Mouse (Mus musculus): ENCODE data around the gene Prkci. TPM values are rescaled to one million over a fixed set of nuclear protein-coding genes. Genes with fewer than 3 reads are reported as not detected.

Prkci gene
- polyA plus RNA-seq, 1 experiment: 19.8 TPM

GRCm38 (mm10) chr3:31037851-31038250 lies 42.3 kb downstream of the Prkci start:
- TF ChIP-seq POLR2A (IDR thresholded peaks at IDR 0.05; ENCODE audit: borderline replicate concordance, low read depth, low read length): no peak
- TF ChIP-seq CTCF (IDR thresholded peaks at IDR 0.05; ENCODE audit: low read depth, low read length): no peak
- Histone ChIP-seq H3K4me3 (ENCODE audit: insufficient read depth, low read length) (no peak overlapping the region), H3K27ac (ENCODE audit: insufficient read depth, low read depth, low read length) (no peak overlapping the region)

GRCm38 (mm10) chr3:31038689-31039088 lies 43.1 kb downstream of the Prkci start:
- H3K27ac ChIP-seq (ENCODE audit: insufficient read depth, low read depth, low read length): no peak overlapping the region
- peaks cover 14% of the 10 kb centered on the region for H3K4me1 ChIP-seq (ENCODE audit: control insufficient read depth, insufficient read depth, low read length)
- H3K4me3 ChIP-seq (ENCODE audit: insufficient read depth, low read length): no peak overlapping the region
- no peak for TF ChIP-seq CTCF (IDR thresholded peaks at IDR 0.05; ENCODE audit: low read depth, low read length)
- no peak for TF ChIP-seq POLR2A (IDR thresholded peaks at IDR 0.05; ENCODE audit: borderline replicate concordance, low read depth, low read length)

More at GRCm38 (mm10) chr3:31037851-31038250, 42.3 kb downstream of the Prkci start:
- peaks cover 14% of the 10 kb centered on the region for H3K4me1 ChIP-seq (ENCODE audit: control insufficient read depth, insufficient read depth, low read length)

GRCm38 (mm10) chr3:31042992-31043391 lies 47.4 kb downstream of the Prkci start:
- Histone ChIP-seq H3K4me3 (ENCODE audit: insufficient read depth, low read length) (no peak overlapping the region), H3K27ac (ENCODE audit: insufficient read depth, low read depth, low read length) (no peak overlapping the region), H3K4me1 (ENCODE audit: control insufficient read depth, insufficient read depth, low read length) (peaks cover 17% of the 10 kb centered on the region)
- no peak for TF ChIP-seq CTCF (IDR thresholded peaks at IDR 0.05; ENCODE audit: low read depth, low read length)
- TF ChIP-seq POLR2A (IDR thresholded peaks at IDR 0.05; ENCODE audit: borderline replicate concordance, low read depth, low read length): no peak

GRCm38 (mm10) chr3:31047263-31047662 lies 51.7 kb downstream of the Prkci start:
- H3K27ac ChIP-seq (ENCODE audit: insufficient read depth, low read depth, low read length): no peak overlapping the region
- H3K4me1 ChIP-seq (ENCODE audit: control insufficient read depth, insufficient read depth, low read length): peaks cover 10% of the 10 kb centered on the region
- no peak overlapping the region for H3K4me3 ChIP-seq (ENCODE audit: insufficient read depth, low read length)
- TF ChIP-seq POLR2A (IDR thresholded peaks at IDR 0.05; ENCODE audit: borderline replicate concordance, low read depth, low read length) (no peak), CTCF (IDR thresholded peaks at IDR 0.05; ENCODE audit: low read depth, low read length) (no peak)

GRCm38 (mm10) chr3:31049087-31049486 lies 53.5 kb downstream of the Prkci start:
- Histone ChIP-seq H3K4me1 (ENCODE audit: control insufficient read depth, insufficient read depth, low read length) (peaks cover 8% of the 10 kb centered on the region), H3K4me3 (ENCODE audit: insufficient read depth, low read length) (no peak overlapping the region), H3K27ac (ENCODE audit: insufficient read depth, low read depth, low read length) (no peak overlapping the region)
- no peak for TF ChIP-seq CTCF (IDR thresholded peaks at IDR 0.05; ENCODE audit: low read depth, low read length)
- TF ChIP-seq POLR2A (IDR thresholded peaks at IDR 0.05; ENCODE audit: borderline replicate concordance, low read depth, low read length): no peak

- H3K27ac ChIP-seq (ENCODE audit: insufficient read depth, low read depth, low read length): no peak overlapping the region
- H3K4me1 ChIP-seq (ENCODE audit: control insufficient read depth, insufficient read depth, low read length): peaks cover 5% of the 10 kb centered on the region; the same call in 1 of the 2 replicates
- no peak for TF ChIP-seq CTCF (IDR thresholded peaks at IDR 0.05; ENCODE audit: low read depth, low read length)
- no peak for TF ChIP-seq POLR2A (IDR thresholded peaks at IDR 0.05; ENCODE audit: borderline replicate concordance, low read depth, low read length)
- H3K4me3 ChIP-seq (ENCODE audit: insufficient read depth, low read length): no peak overlapping the region
These were observed 54.8 kb downstream of the Prkci start for GRCm38 (mm10) chr3:31050375-31050774.

GRCm38 (mm10) chr3:31051730-31052129 lies 56.2 kb downstream of the Prkci start:
- no peak overlapping the region for H3K4me3 ChIP-seq (ENCODE audit: insufficient read depth, low read length)

GRCm38 (mm10) chr3:31053191-31053590 lies 57.6 kb downstream of the Prkci start:
- H3K27ac ChIP-seq (ENCODE audit: insufficient read depth, low read depth, low read length): no peak overlapping the region
- H3K4me1 ChIP-seq (ENCODE audit: control insufficient read depth, insufficient read depth, low read length): peaks cover 5% of the 10 kb centered on the region; the same call in 1 of the 2 replicates
- no peak overlapping the region for H3K4me3 ChIP-seq (ENCODE audit: insufficient read depth, low read length)
- TF ChIP-seq POLR2A (IDR thresholded peaks at IDR 0.05; ENCODE audit: borderline replicate concordance, low read depth, low read length) (no peak), CTCF (IDR thresholded peaks at IDR 0.05; ENCODE audit: low read depth, low read length) (no peak)

More at GRCm38 (mm10) chr3:31051730-31052129, 56.2 kb downstream of the Prkci start:
- Histone ChIP-seq H3K27ac (ENCODE audit: insufficient read depth, low read depth, low read length) (no peak overlapping the region), H3K4me1 (ENCODE audit: control insufficient read depth, insufficient read depth, low read length) (peaks cover 5% of the 10 kb centered on the region; the same call in 1 of the 2 replicates)
- TF ChIP-seq CTCF (IDR thresholded peaks at IDR 0.05; ENCODE audit: low read depth, low read length) (no peak), POLR2A (IDR thresholded peaks at IDR 0.05; ENCODE audit: borderline replicate concordance, low read depth, low read length) (no peak)

GRCm38 (mm10) chr3:31054888-31055287 lies 59.3 kb downstream of the Prkci start:
- TF ChIP-seq POLR2A (IDR thresholded peaks at IDR 0.05; ENCODE audit: borderline replicate concordance, low read depth, low read length): no peak
- TF ChIP-seq CTCF (IDR thresholded peaks at IDR 0.05; ENCODE audit: low read depth, low read length): no peak
- peaks cover 8% of the 10 kb centered on the region for H3K4me1 ChIP-seq (ENCODE audit: control insufficient read depth, insufficient read depth, low read length)
- H3K27ac ChIP-seq (ENCODE audit: insufficient read depth, low read depth, low read length): no peak overlapping the region
- no peak overlapping the region for H3K4me3 ChIP-seq (ENCODE audit: insufficient read depth, low read length)

GRCm38 (mm10) chr3:31056047-31056650 lies 60.6 kb downstream of the Prkci start:
- TF ChIP-seq POLR2A (IDR thresholded peaks at IDR 0.05; ENCODE audit: borderline replicate concordance, low read depth, low read length) (no peak), CTCF (IDR thresholded peaks at IDR 0.05; ENCODE audit: low read depth, low read length) (no peak)
- peak overlapping the region; percentile 96 for H3K27ac ChIP-seq (ENCODE audit: insufficient read depth, low read depth, low read length)
- peak overlapping the region; percentile 93 for H3K4me3 ChIP-seq (ENCODE audit: insufficient read depth, low read length)
- H3K4me1 ChIP-seq (ENCODE audit: control insufficient read depth, insufficient read depth, low read length): peaks cover 15% of the 10 kb centered on the region

Measured in bone marrow macrophage, adult 2 months (primary cell).